Mouse (Mus musculus) E14TG2a.4 (cell line): Measurements from ENCODE around the gene Acbd3.

Experiments used
- H3K27me3 ChIP-seq: 2 replicates; pipeline ENCODE4 v1.6.1; 2014; ENCODE audit warnings: low read length, control low read depth; ENCODE audit not compliant: insufficient read depth
- H3K36me3 ChIP-seq: 2 replicates; pipeline ENCODE4 v1.6.1; 2014; ENCODE audit warnings: low read length, control low read depth; ENCODE audit not compliant: insufficient read depth
- H3K4me1 ChIP-seq: replicated peaks from 2 replicates; pipeline ENCODE4 v1.6.1; 2014; ENCODE audit warnings: low read depth, low read length, control low read depth
- H3K4me3 ChIP-seq: replicated peaks from 2 replicates; pipeline ENCODE4 v1.5.1; 2014; ENCODE audit warnings: mild to moderate bottlenecking, low read length
- H3K9me3 ChIP-seq: 2 replicates; pipeline ENCODE4 v1.6.1; 2014; ENCODE audit warnings: low read length, control low read depth
- CTCF ChIP-seq: conservative IDR thresholded peaks from 2 replicates; pipeline ENCODE4 v1.5.1; 2014; ENCODE audit warnings: low read length
- NANOG ChIP-seq: IDR thresholded peaks from 2 replicates; pipeline ENCODE4 v1.6.1; 2014; ENCODE audit warnings: borderline replicate concordance, low read length, mixed read lengths
- POU5F1 ChIP-seq: IDR thresholded peaks from 2 replicates; pipeline ENCODE4 v1.6.1; 2014; ENCODE audit warnings: low read length, borderline replicate concordance

Gene Acbd3

GRCm38 (mm10) chr1:180775849-180776493, 50.1 kb downstream of the Acbd3 start:
- Histone ChIP-seq H3K4me1 (peaks cover 49% of the 10 kb centered on the region), H3K36me3 (no peaks in the 10 kb centered on the region), H3K4me3 (no peak overlapping the region), H3K9me3 (0 out of 2 replicates have a peak, but pooled peaks cover 8% of the 10 kb centered on the region), H3K27me3 (peaks cover 43% of the 10 kb centered on the region)
- TF ChIP-seq NANOG (no peak), CTCF (no peak), POU5F1 (no peak)

DNA sequence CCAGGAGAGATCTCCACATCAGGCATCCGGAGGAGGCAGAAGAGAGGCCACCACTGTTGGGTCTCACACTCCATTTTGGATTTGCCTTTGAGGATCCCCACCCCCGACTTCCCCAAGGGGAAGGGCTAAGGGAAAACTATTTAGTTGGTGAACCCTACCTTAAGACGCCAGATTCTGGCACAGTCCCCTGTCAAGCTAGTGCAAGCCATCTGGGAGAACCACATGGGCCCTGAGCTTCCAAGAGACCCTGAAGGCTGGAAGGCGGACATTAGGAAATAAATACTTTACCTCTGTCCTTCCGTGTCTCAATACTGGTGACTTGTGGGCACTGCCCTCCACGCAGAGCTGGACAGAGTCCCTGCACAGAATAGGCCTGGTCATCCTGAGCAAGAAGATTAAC, 50.7 kb downstream of the Acbd3 start:
- TF ChIP-seq NANOG (no peak), POU5F1 (no peak), CTCF (no peak)
- H3K36me3 ChIP-seq: no peaks in the 10 kb centered on the region
- peaks cover 46% of the 10 kb centered on the region for H3K4me1 ChIP-seq
- H3K4me3 ChIP-seq: no peak overlapping the region
- peaks cover 43% of the 10 kb centered on the region for H3K27me3 ChIP-seq
- 0 out of 2 replicates have a peak, but pooled peaks cover 8% of the 10 kb centered on the region for H3K9me3 ChIP-seq

DNA sequence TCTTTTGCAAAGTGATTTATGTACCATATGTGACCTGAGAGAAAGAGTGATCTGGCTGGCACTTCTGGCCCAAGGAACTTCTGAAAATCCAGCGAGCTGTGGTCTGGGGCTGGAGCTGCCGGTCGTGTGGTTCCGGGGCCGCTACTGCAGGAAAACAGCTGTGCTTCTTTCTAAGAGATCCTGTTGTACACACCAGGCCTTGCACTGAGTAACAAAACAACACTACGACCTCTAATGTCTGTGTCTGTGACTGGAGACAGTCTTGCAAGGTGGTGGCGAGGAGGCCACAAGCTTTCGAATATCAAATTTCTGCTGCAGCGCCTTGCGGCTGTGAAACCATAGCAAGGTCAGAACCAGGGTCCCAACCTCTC, 51.4 kb downstream of the Acbd3 start:
- Histone ChIP-seq H3K9me3 (0 out of 2 replicates have a peak, but pooled peaks cover 2% of the 10 kb centered on the region), H3K36me3 (no peaks in the 10 kb centered on the region), H3K4me1 (peaks cover 46% of the 10 kb centered on the region), H3K4me3 (peak overlapping the region; percentile 90), H3K27me3 (peaks cover 39% of the 10 kb centered on the region)
- TF ChIP-seq CTCF (no peak), POU5F1 (no peak), NANOG (no peak)

DNA sequence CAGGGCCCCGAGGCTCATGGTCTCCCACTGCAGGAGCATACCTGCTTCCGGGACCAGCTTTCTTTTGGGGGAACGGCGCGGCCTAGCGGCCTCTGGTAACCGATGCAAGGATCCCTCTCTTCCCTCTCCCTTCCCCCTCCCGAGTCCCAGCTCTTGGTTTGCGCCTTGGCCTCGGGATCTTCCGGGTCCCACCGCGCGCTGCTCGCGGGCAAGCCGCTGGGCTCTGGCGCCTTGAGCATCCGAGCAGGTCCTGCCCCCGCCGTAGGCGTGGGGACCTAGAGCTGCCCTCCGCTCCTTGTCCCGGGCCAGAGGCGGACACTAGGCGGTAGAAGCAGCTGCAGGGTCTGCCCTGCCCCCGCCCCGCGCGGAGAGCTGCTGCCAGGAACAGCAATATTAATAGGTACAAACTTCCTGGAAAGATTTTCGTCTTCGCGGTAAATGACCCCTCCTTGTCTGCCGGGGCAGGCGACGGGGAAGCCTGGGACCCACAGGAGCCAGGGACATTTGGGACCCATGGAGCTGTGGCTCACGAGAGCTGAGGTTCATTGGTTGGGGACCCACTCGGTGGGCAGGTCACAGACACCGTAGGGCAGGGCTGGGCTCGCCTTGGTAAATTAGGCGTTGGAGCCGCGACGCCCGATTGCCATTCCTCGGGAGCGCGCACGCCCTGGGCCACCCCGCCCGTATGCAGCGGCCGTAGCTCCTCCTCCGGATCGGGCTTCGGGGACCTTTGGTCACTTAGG, 52.0 kb downstream of the Acbd3 start:
- Histone ChIP-seq H3K9me3 (no peaks in the 10 kb centered on the region), H3K4me3 (peak overlapping the region; percentile 90), H3K27me3 (peaks cover 39% of the 10 kb centered on the region), H3K36me3 (no peaks in the 10 kb centered on the region), H3K4me1 (peaks cover 46% of the 10 kb centered on the region)
- TF ChIP-seq POU5F1 (no peak), NANOG (no peak), CTCF (peak; percentile 23)

- Histone ChIP-seq H3K9me3 (no peaks in the 10 kb centered on the region), H3K27me3 (peaks cover 39% of the 10 kb centered on the region), H3K4me3 (peak overlapping the region; percentile 90), H3K36me3 (no peaks in the 10 kb centered on the region), H3K4me1 (peaks cover 48% of the 10 kb centered on the region)
- no peak for TF ChIP-seq NANOG
- TF ChIP-seq CTCF: no peak
- no peak for TF ChIP-seq POU5F1
These were observed 52.5 kb downstream of the Acbd3 start for GRCm38 (mm10) chr1:180778403-180778754.

DNA sequence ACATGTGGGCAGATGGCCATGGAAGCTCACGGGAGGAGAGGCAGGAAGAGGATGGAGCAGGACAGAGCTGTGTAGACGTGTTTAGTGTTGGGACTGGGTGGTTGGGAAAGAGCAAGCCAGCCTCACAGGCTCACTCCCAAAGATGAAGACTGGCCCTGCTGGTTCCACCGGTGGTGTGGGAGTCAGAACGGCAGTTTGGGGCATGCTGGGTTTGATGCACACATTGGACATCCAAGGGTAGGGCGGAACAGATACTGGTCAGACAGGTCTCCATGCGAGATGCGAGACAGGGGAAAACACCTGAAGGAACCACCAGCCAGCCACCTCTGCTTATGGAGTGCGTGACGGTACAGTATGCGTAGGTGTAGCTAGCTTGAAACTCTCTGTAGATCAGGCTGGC, 53.1 kb downstream of the Acbd3 start:
- Histone ChIP-seq H3K4me3 (peak overlapping the region; percentile 90; the same call in 1 of the 2 replicates), H3K4me1 (peaks cover 43% of the 10 kb centered on the region), H3K9me3 (no peaks in the 10 kb centered on the region), H3K27me3 (peaks cover 39% of the 10 kb centered on the region), H3K36me3 (no peaks in the 10 kb centered on the region)
- TF ChIP-seq POU5F1 (no peak), NANOG (no peak)

DNA sequence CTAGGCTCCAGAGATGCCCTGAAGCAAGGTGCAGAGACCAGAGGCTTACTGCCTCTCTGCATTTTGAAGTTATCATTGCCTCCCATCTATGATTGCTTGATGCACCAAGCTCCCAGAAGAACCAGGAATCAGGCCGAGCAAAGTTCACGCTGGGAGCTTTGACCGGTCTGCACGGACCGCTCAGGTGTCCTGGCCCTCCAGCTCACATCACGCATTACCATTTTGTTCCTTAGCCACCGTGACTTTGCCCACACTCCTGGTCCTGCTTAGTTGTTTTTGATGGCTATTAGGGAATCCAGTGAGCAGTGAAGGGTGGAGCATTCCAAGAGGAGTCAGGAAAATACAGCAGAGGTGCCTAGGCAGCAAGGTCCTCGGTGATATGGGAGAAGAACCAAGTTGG, 54.4 kb downstream of the Acbd3 start:
- TF ChIP-seq POU5F1: no peak
- Histone ChIP-seq H3K9me3 (no peaks in the 10 kb centered on the region), H3K4me3 (no peak overlapping the region), H3K4me1 (peaks cover 36% of the 10 kb centered on the region), H3K36me3 (no peaks in the 10 kb centered on the region), H3K27me3 (peaks cover 39% of the 10 kb centered on the region)

DNA sequence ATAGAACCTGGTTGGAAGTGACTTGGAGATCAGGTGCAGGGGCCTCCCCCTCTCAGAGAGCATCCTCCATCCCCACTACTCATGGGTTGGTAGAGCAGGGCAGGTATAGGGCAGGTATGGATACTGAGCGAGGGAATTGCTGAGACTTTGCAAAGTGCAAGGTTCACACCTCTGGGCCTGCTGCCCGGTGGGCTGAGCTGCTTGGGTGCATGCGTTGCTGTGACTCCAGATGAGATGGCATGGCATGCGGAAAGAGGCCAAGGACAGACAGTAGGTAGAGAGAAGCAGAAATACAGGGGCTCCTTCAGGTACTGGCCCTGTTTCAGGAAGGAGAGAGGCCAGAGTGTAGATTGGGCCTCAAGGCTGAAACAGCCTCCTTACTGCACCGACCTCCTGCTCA, 55.4 kb downstream of the Acbd3 start:
- TF ChIP-seq POU5F1: no peak
- TF ChIP-seq CTCF: no peak
- TF ChIP-seq NANOG: no peak
- H3K9me3 ChIP-seq: no peaks in the 10 kb centered on the region
- H3K36me3 ChIP-seq: no peaks in the 10 kb centered on the region
- peaks cover 34% of the 10 kb centered on the region for H3K27me3 ChIP-seq
- H3K4me1 ChIP-seq: peaks cover 26% of the 10 kb centered on the region
- H3K4me3 ChIP-seq: no peak overlapping the region
